Mouse (Mus musculus) cerebellum, adult 2 months (tissue): ENCODE measurements around the gene Cdc14b. TPM values are rescaled to one million over a fixed set of nuclear protein-coding genes. Genes with fewer than 3 reads are reported as not detected.

Experiments
- DNase-seq, 2 experiments: peaks; one replicate each; pipeline ENCODE4 v3.0.0; 2021
- H3K27ac ChIP-seq: fragments of 200-500 bp; 2 replicates; pipeline ENCODE4 v1.5.1; 2012; ENCODE audit warnings: low read length, control low read depth, inconsistent platforms; ENCODE audit not compliant: insufficient read depth
- H3K27me3 ChIP-seq: fragments of 200-500 bp; 2 replicates; pipeline ENCODE4 v1.6.1; 2012; ENCODE audit warnings: inconsistent platforms, mild to moderate bottlenecking, low read length, moderate library complexity; ENCODE audit not compliant: control insufficient read depth, insufficient read depth
- H3K4me1 ChIP-seq: fragments of 200-500 bp; 2 replicates; pipeline ENCODE4 v1.6.1; 2011; ENCODE audit warnings: low read length; ENCODE audit not compliant: control insufficient read depth, insufficient read depth
- H3K4me3 ChIP-seq: fragments of 200-500 bp; replicated peaks from 2 replicates; pipeline ENCODE3; 2011; ENCODE audit warnings: mild to moderate bottlenecking, low read depth, low read length, control low read depth; ENCODE audit not compliant: insufficient read depth
- CTCF ChIP-seq: fragments of 200-500 bp; IDR thresholded peaks from 2 replicates; pipeline ENCODE4 v1.5.1; 2011; ENCODE audit warnings: low read depth, mild to moderate bottlenecking, control low read depth, low read length, moderate library complexity, borderline replicate concordance; ENCODE audit not compliant: insufficient read depth
- POLR2A ChIP-seq: fragments of 200-500 bp; IDR thresholded peaks from 2 replicates; pipeline ENCODE4 v1.6.1; 2011; ENCODE audit warnings: low read length, control low read depth, borderline replicate concordance; ENCODE audit not compliant: insufficient read depth
- WGBS: fragments of 180-500 bp; shearing (Covaris S2); methylation state at CpG from one replicate; pipeline ENCODE4 v1.1.7; 2018; 5-methylcytosine and 5-hydroxymethylcytosine counted together
- polyA plus RNA-seq: library from polyadenylated mRNA; depleted of rRNA; stranded (reverse); fragments of >200 nt; gene quantifications from 2 replicates; pipeline ENCODE4 v1.2.3, GENCODE M21; 2012

Gene Cdc14b
- polyA plus RNA-seq, 1 experiment = 15.3 TPM

DNA sequence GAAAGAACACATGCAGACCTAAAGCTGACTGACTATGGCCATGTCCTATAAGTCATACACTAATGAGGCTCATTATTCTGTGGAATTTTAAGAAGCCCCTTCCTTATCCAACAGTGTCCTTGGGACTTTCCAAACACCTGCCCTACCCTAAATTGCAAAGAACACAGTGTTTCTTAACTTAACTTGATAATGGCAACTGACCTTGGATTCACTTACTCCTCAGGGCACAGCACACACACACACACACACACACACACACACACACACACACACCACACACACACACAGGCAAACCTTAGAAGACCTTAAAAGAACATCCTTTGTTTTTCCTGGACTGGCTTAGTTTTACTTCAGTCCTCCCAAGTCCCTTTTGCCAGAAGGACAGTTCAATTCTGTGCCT lies 21.4 kb downstream of the Cdc14b start:
- no peak overlapping the region for H3K4me3 ChIP-seq
- TF ChIP-seq CTCF (no peak), POLR2A (no peak)
- DNase-seq = no peak
- no peaks in the 10 kb centered on the region for H3K27me3 ChIP-seq
- peaks cover 16% of the 10 kb centered on the region; the same call in 1 of the 2 replicates for H3K4me1 ChIP-seq
- no peak overlapping the region for H3K27ac ChIP-seq

DNA sequence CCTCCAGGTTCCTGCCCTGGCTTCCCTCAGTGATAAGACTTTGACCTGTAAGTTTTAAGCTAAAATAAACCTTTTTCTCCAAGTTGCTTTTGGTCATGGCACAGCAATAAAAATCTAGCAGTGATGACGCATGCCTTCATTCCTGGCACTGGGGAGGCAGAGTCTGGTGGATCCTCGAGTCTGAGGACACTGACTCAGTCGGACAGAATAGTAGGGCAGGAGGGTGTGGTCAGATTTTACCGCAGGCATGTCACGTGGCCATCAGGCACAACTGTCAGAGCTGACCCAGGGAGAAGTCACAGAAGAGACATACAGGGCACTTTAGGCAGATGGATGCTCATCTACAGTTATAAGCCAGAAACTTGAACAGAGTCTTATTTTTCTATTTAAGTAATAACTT lies 22.9 kb downstream of the Cdc14b start:
- peaks cover 7% of the 10 kb centered on the region; the same call in 1 of the 2 replicates for H3K4me1 ChIP-seq
- WGBS = 65% methylated on average over 5 of the region's 5 CpGs
- no peak for TF ChIP-seq CTCF
- no peak for TF ChIP-seq POLR2A
- no peak overlapping the region for H3K4me3 ChIP-seq
- DNase-seq = no peak
- H3K27ac ChIP-seq = no peak overlapping the region
- no peaks in the 10 kb centered on the region for H3K27me3 ChIP-seq

DNA sequence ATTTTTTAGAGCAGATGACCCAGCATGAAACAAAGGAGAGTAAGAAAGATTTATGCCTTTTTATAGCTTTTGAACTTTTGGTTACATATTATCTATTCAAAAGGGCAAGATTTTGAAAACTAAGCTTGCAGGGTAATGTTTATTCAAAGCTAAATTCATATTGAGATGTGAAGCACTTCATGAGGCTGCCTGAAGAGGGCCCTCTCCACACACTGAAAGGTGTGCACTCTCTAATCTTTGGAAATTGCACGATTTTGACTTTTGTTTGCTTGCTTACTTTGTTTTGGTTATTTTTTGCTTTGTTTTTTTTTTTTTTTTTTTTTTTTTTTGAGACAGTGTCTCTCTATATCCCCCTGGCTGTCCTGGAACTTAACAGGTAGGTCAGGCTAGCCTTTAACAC lies 24.7 kb downstream of the Cdc14b start:
- no peaks in the 10 kb centered on the region for H3K4me1 ChIP-seq
- H3K4me3 ChIP-seq = no peak overlapping the region
- no peak overlapping the region for H3K27ac ChIP-seq
- WGBS = 24% methylated on average over 1 of the region's 1 CpGs
- peak; percentile 30 to 32 for DNase-seq
- TF ChIP-seq POLR2A = no peak
- TF ChIP-seq CTCF = peak; percentile 59
- H3K27me3 ChIP-seq = no peaks in the 10 kb centered on the region

DNA sequence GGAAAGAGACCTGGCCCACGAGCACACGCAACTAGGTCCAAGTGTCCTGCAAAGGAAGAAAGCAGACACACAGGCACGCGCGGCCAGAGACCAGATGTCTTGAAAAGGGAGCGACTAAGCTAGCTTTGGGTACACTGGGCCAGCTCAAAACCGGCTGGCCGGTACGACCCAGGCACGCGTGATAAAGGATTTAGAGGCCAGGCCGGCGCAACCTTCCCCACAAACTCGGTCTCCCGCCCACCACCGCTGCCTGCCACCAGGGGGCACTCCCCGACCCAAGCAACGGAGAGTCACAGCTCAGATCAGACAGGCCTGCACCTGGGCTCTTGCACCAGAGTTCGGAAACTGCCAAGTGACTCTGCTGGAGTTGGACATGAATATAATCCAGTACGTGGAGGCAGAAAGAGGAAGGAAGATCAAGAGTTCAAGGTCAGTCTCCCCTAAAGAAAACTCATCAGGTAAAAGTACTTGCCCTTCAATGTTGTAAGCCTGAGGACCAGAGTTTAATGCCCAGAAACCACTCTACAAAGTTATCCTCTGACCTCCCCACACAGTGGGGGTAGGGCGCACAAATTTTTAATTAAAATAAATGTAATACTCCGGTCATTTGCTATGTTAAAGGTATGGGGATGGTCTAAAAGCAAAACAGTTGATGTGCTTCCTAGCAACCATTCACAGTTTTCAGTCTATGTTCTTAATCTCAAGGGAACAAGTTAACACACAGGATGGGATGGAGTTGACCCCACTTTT lies 26.1 kb downstream of the Cdc14b start:
- WGBS = 12% methylated on average over 22 of the region's 22 CpGs
- H3K27me3 ChIP-seq = no peaks in the 10 kb centered on the region
- H3K4me3 ChIP-seq = peak overlapping the region; percentile 52
- no peaks in the 10 kb centered on the region for H3K4me1 ChIP-seq
- H3K27ac ChIP-seq = no peak overlapping the region
- peak; percentile 78 to 90 for DNase-seq
- TF ChIP-seq POLR2A = no peak
- TF ChIP-seq CTCF = peak; percentile 94

DNA sequence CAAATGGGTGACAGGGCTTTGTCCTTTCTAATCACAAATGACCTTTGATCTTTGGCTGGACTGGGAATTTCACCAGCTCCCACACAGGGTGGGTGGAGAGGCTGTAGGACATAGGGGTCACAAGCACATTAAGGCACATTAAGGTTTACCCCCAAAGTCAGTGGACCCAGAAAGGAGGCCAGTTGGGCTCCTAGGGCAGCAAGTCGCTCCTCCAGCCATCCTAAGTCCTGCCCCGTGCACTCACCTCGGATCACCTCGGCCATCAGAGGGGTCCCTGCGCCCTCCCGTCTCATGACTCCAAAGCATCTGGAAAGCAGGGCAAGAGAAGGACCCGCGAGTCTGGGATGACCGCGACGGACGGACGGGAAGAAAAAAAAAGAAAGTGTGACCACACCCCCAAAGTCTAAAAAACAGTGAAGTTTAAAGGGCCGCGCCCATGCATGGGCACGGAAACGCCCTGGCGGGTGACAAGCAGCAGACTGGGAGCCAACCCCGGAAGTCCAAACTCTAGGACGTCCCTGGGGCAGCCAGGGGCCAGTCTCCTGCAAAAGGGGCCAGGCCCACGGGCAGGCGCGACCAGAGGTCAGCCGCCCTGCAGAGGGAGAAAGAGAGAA lies 26.8 kb downstream of the Cdc14b start:
- DNase-seq = peak; percentile 23 to 31
- H3K4me3 ChIP-seq = peak overlapping the region; percentile 52

DNA sequence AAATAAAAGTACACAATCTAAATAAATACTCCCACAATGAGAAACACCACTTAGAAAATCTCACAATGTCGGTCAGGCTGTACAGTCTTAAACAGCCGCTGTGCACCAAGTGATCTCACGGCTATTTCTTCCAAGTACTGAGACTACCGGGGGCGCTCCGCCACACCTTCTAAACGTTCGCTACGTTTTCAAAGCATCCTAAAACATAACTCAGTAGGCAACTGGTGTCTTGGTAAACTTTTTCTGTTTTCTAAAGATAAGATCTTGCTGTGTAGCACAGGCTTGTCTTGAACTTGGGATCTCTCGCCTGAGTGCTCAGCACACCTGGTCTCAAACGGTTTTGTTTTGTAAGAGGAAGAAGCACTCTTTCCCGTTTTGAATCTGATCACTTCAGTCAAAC lies 29.0 kb downstream of the Cdc14b start:
- Histone ChIP-seq H3K27me3 (no peaks in the 10 kb centered on the region), H3K27ac (no peak overlapping the region), H3K4me1 (no peaks in the 10 kb centered on the region), H3K4me3 (no peak overlapping the region)
- no peak for TF ChIP-seq CTCF
- TF ChIP-seq POLR2A = no peak
- WGBS = 90% methylated on average over 12 of the region's 12 CpGs
- DNase-seq = no peak

More for the DNA sequence above, 26.8 kb downstream of the Cdc14b start:
- 21% methylated on average over 24 of the region's 24 CpGs for WGBS
- Histone ChIP-seq H3K27ac (no peak overlapping the region), H3K27me3 (no peaks in the 10 kb centered on the region), H3K4me1 (no peaks in the 10 kb centered on the region)
- TF ChIP-seq POLR2A (no peak), CTCF (no peak)

DNA sequence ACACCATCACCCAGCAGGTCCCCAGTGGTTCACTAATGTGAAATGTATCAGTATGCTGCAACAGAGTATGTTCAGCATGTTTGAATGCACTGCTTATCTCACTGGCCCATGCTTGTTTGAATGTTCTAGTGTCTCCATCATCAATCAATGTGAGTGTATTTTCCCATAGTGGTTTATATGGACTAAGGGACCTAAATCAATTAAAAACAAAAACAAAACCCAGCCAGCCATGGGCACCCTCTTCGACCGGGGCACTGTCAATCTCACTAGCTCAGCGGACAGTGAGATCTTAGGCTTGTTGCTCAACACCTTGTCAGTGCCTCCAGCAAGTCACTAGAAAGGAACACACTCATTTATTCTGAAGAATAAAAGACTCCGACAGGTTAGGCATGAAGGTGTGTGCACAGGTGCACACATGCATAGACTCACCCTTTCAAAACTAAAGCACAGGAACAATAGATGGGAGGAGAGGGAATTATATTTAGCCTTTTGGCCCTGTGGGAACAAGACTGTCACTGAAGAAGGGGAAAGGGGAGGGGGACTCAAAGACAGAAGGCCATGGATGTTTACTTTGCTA lies 30.3 kb downstream of the Cdc14b start:
- WGBS = 94% methylated on average over 4 of the region's 4 CpGs
- no peak for TF ChIP-seq POLR2A
- TF ChIP-seq CTCF = no peak
- no peak for DNase-seq
- Histone ChIP-seq H3K27ac (no peak overlapping the region), H3K27me3 (no peaks in the 10 kb centered on the region), H3K4me1 (no peaks in the 10 kb centered on the region), H3K4me3 (no peak overlapping the region)

DNA sequence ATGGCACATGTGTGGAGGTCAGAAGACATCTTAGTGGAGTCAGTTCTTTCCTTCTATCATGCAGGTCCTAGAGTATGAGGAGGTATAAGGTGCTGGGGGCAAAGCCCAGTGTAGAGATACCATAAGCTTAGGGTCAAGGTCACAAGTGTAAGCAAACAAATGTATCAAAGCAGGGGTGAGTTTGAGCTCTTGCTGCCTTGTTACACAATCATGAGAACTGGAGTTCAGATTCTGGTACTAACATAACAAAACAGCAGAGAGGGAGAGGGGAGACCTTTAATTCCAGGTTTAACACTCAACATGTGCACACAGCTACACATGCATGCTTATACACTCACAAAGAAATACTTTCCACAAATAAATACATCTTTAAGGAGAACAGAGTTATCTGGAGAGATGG lies 32.4 kb downstream of the Cdc14b start:
- TF ChIP-seq POLR2A (no peak), CTCF (no peak)
- no peaks in the 10 kb centered on the region for H3K27me3 ChIP-seq

More for the DNA sequence above, 32.4 kb downstream of the Cdc14b start:
- Histone ChIP-seq H3K4me3 (no peak overlapping the region), H3K27ac (no peak overlapping the region), H3K4me1 (no peaks in the 10 kb centered on the region)
- DNase-seq = no peak
